Comparison of ENCODE assay signal across 21 mouse cellular contexts in the genomic region with DNA sequence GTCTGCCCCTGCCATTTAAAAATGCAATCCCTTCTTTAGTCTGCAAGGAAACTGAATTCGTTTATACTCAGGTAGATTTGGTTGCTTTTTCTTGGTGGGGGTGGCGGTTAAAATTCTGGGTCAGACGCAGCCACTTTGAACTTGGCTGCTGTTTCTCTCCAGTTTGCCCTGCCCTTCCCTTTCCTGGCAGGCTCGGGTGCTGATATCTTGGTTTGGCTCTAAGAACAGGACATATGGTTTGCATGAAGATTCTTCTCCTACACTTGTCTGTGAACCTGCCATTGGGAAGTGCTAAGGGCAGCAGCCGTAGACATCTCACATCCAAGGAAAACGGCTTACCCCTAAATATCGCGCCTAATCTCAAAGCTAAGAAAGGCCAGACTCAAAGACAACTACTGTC.
"Had no signal": no experiment of that assay in that cellular context is flagged by ENCODE, and none has a peak within 500 bp of the region (broad histone marks: within the 10 kb centered on the region; RNA-seq: fewer than 3 reads in every experiment).

No protein-coding gene starts in this region.

- H3K4me2 ChIP-seq: hindbrain, embryonic 13.5 days; hindbrain, embryonic 15.5 days; kidney, embryonic 15.5 days; limb, embryonic 13.5 days; limb, embryonic 15.5 days; liver, embryonic 12.5 days had no signal

- ATAC-seq: hindbrain, postnatal 0 days; intestine, embryonic 16.5 days; liver, embryonic 12.5 days had no signal

- DNase-seq: gastrocnemius, postnatal 14 days; gastrocnemius, postnatal 36 days; kidney, adult 11 months; kidney, adult 2 months; kidney, adult 9 months; kidney, postnatal 14 days; kidney, postnatal 36 days; layer of hippocampus, adult 9-11 months; layer of hippocampus, postnatal 36 days; left cerebral cortex, postnatal 4 days; lung, adult 18-20 months had no signal

- H3K27ac ChIP-seq: hindbrain, embryonic 13.5 days; hindbrain, embryonic 15.5 days; hindbrain, postnatal 0 days; kidney, embryonic 15.5 days; kidney, postnatal 0 days; limb, embryonic 13.5 days; limb, embryonic 15.5 days; liver, embryonic 12.5 days; liver, embryonic 14.5 days had no signal

- H3K36me3 ChIP-seq: hindbrain, embryonic 13.5 days; hindbrain, embryonic 15.5 days; kidney, embryonic 15.5 days; limb, embryonic 13.5 days; limb, embryonic 15.5 days; liver, embryonic 12.5 days had no signal

- H3K9me3 ChIP-seq: hindbrain, embryonic 13.5 days; hindbrain, embryonic 15.5 days; kidney, embryonic 15.5 days; limb, embryonic 13.5 days; limb, embryonic 15.5 days; liver, embryonic 12.5 days had no signal

- H3K4me3 ChIP-seq: hindbrain, embryonic 13.5 days; hindbrain, embryonic 15.5 days; kidney, embryonic 15.5 days; limb, embryonic 13.5 days; limb, embryonic 15.5 days; liver, embryonic 12.5 days had no signal

- H3K27me3 ChIP-seq: hindbrain, embryonic 13.5 days; hindbrain, embryonic 15.5 days; kidney, embryonic 15.5 days; limb, embryonic 13.5 days; limb, embryonic 15.5 days; liver, embryonic 12.5 days had no signal

- H3K9ac ChIP-seq: hindbrain, embryonic 13.5 days; hindbrain, embryonic 15.5 days; kidney, embryonic 15.5 days; limb, embryonic 13.5 days; limb, embryonic 15.5 days; liver, embryonic 12.5 days; liver, embryonic 14.5 days had no signal

- H3K4me1 ChIP-seq: hindbrain, embryonic 13.5 days; hindbrain, embryonic 15.5 days; limb, embryonic 13.5 days; limb, embryonic 15.5 days; liver, embryonic 12.5 days had no signal
